Mouse (Mus musculus): ENCODE measurements around the gene Clca4a. TPM values are rescaled to one million over a fixed set of nuclear protein-coding genes. Genes with fewer than 3 reads are reported as not detected.

Gene Clca4a
- polyA plus RNA-seq (2012; fragmentation: generic; extraction: Trizol) = under 1 TPM in 1 of 2 experiments, not detected in 1; 0.04 TPM

GRCm38 (mm10) chr3:144974945-144975344 is at the start of gene Clca4a:
Clca4a (minus strand) TSS chr3:144975045.

DNA sequence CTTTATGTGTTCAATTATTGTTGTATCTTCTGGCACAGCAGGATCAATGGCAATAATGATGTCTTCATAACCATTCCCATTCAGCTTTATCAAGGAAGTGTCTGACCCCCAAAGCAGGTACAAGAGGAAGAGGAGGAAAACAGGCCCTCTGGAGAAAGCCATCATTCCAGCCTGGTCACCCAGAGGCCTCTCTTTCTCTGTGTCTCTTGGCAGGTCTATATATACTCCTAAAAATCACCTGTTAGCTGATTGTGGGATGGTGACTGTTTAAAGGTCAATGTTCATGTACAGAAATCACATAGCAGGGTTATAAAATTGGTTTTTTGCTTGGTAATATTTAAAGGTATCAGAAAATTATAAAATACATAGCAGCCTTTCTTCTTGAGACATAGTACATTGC is 42.5 kb downstream of the Clca4a start, which contains the start of gene Clca4b:
Clca4b (minus strand) TSS at position 195 of the 400 bp plus-strand sequence.

Other genes with a start within 250 kb of the Clca4a start
- under 1 TPM in 1 of 2 experiments, not detected in 1; 0.17 TPM for gene Clca3a1, start 214.1 kb downstream of the Clca4a start, polyA plus RNA-seq (2012; fragmentation: generic; extraction: Trizol)
- gene Clca3a2, start 155.6 kb downstream of the Clca4a start, polyA plus RNA-seq (2012; fragmentation: generic; extraction: Trizol) = under 1 TPM in 1 of 2 experiments, not detected in 1; 0.61 TPM
- under 1 TPM in 1 of 2 experiments, not detected in 1; 0.01 TPM for gene Clca3b, start 125.7 kb downstream of the Clca4a start, polyA plus RNA-seq (2012; fragmentation: generic; extraction: Trizol)
- not detected for gene Clca4b, start 42.5 kb downstream of the Clca4a start, polyA plus RNA-seq (2012; fragmentation: generic; extraction: Trizol)
- under 1 TPM in 1 of 2 experiments, not detected in 1; 0.04 TPM for gene Clca1, start 57.7 kb upstream of the Clca4a start, polyA plus RNA-seq (2012; fragmentation: generic; extraction: Trizol)
- under 1 TPM in 1 of 2 experiments, not detected in 1; 0.54 TPM for gene Clca2, start 124.4 kb upstream of the Clca4a start, polyA plus RNA-seq (2012; fragmentation: generic; extraction: Trizol)
- 1 to 10 TPM in 1 of 2 experiments, under 1 TPM in 1; 0.23 to 2.5 TPM for gene Odf2l, start 143.5 kb upstream of the Clca4a start, polyA plus RNA-seq (2012; fragmentation: generic; extraction: Trizol)

All from C3H10T1/2 (cell line).